Mouse (Mus musculus): ENCODE measurements around the gene Scgb1b24.

GRCm38 (mm10) chr7:33739212-33739611, 4.4 kb upstream of the Scgb1b24 start, which contains the start of gene Scgb2b24:
- TF ChIP-seq CTCF (IDR thresholded peaks at IDR 0.05; ENCODE audit: low read depth) = no peak
- TF ChIP-seq EP300 (IDR thresholded peaks at IDR 0.05; ENCODE audit: low read depth) = no peak

Data from liver, postnatal 0 days (tissue).